Mouse (Mus musculus) T-helper 1 cell (primary cell): ENCODE data around the gene 9130409I23Rik.

Experiments used
- in situ Hi-C: fragments of 300-600 bp; cut with MboI, MseI; formaldehyde crosslinking; loops from one replicate; pipeline ENCODE4 v1.15.1; 2025; ENCODE audit warnings: high pct_unique_total_duplicates

The 9130409I23Rik gene

DNA sequence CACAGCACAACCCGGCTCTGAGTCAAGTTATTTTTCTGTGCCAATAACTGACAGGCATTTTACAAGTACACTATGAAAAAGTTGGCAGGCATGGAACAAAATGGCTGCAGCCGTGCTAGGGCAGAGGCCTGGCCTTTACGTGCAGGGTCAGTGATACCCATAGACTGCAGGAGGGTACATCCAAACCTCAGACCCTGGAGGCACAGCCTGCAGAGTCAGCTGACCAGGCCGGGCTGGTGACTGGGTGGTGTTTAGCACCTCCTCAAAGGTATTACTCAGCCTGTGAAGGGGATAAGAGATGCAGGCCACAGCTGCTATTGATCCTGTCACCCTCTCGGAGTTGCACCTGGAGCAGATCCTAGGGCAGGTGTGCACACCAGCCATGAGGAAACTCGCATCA, at the start of gene 9130409I23Rik:
Gene 9130409I23Rik, plus strand, starts transcription at position 301 of the 400 bp plus-strand sequence.
- in situ Hi-C loops, result loop anchor here (25.0 kb wide), 1 partner anchor 486 kb away; no protein-coding TSS in a partner anchor

DNA sequence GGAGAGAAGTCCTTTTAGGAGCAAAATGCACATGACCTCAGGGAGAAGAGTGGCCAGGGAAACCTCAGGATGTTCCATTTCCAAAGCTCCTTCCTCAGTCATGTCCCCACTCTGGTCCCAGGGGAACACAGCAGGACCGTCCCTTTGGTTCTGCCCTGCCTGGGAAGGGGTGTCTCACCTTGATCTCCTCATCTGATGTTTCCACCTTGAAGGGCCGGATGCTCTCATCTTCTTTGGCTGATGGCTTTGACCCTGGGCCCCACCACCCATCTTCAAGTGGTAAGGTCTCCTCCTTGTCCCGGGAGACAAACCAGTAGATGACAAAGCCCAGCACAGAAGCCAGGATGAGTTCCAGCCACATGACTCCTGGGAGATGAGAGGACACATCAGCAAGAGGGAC, 49.4 kb upstream of the 9130409I23Rik start:
- in situ Hi-C loops, result no loop called here

DNA sequence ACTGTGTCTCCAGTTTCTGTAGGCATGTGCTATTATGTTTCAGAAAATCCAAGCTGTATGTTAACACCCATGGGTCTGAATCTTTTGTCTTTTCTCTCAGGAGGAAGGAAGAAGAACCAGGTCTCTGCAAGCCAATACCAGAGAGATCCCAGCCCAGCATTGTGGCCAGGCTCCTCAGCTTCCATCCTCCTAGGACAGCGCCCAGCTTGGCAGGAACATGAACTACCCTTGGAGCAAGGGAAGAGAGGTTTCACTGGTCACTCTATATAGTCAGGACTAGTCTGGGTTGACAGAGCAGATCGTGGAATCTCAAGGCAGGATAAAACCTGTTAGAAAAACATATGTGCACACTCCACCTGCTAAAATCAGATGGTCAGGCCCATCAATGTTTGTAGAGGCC, 47.2 kb upstream of the 9130409I23Rik start:
- in situ Hi-C loops, result no loop called here

DNA sequence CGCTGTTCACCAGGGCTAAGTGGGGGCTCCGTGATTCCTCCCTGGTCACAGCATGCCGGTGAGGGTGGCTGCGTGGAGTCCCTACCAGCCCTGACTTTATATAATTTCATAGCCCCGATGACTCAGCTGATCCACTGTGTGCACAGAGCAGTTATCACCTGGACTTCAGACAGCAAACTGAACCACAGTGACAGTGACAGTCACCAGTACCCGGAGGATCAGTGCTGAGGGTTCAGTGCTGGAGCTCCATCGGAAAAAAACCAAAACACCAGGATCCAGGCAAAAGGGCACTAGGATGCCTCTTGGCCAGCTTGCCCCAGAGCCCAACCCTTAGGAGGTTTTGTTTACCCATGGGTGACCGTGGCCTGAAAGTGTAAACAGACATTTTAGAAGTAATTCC, 45.7 kb upstream of the 9130409I23Rik start:
- in situ Hi-C loops, result no loop called here

DNA sequence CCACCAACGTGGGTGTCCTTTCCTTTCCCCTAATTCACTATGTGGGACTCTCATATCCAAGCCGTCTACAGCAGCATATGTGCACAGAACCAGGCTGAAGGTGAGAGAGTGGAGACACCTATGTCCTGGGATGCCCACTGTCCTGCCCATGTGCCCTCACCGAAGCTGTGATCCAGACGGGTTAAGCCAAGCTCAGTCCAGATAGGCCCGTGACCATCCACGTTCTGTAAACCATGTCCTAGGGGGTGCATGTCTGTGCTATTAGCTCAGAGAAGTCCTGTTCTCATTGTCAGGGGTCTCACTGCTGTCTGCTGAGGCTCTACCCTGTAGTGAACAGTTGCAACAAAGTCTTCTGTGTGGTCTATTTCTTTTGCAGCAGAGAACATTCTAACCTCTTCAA, 43.2 kb upstream of the 9130409I23Rik start:
- in situ Hi-C loops, result no loop called here

DNA sequence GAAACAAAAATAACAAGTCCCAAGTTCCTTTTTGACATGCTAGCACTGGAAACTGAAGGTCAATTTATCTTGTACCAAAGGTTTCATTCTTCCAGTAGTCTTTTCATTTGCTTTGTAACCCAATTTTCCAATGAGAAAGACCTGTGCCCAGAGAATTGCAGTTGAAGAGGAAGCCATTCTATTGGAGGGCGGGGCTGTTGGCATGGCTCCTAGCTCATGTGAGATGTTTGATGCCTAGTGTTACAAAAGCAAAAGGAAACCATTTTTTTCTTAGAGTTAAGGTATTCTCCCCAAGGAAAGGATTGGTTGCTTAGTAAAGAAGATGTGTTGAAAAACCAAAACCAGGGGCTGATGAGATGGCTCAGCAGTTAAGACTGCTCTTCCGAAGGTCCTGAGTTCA, 42.8 kb upstream of the 9130409I23Rik start:
- in situ Hi-C loops, result no loop called here

DNA sequence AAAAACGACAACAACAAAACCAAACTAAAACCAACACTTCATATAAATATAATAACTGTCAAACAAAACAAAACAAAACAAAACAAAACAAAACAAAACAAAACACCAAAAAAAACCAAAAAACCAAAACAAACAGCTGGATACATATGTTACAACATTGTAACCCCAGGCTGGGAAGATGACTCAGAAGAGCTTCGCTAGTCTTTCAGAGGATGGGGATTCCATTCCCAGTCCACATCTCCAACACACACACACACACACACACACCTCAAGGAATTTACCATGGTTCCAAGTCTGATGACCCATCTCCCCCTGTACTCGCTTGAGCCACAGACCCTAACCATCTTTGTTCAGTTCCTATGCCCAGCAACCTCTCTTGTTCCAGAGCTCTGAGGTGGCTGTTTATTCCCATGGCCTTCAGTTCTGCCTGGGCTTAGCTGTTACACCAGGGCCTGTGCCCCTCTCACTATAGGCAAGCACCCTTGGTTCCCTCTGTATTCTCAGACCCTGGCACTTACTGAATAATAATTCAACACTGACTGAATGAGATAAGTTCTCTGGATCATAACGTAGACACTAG, 41.9 kb upstream of the 9130409I23Rik start:
- in situ Hi-C loops, result no loop called here

DNA sequence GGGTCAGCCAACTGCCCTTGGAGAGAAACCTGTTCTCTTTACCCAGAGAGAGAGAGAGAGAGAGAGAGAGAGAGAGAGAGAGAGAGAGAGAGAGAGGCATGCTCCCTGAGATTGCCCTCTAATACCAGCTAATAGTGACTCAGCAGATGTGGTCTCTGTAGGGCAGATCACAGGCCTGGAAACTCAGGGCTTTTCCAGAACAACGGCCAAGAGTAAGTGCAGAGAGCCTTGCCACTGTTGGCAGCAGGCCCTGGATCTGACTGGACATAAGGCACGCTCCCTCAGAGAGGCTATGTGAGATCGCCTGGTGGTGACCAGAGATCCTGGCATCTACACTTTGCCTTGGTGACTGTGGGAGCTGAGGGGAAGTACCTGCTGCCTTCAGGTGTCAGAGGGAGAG, 41.3 kb upstream of the 9130409I23Rik start:
- in situ Hi-C loops, result loop anchor here (10.0 kb wide), 1 partner anchor 835 kb away; the partner anchor contains the start of gene Lbr

DNA sequence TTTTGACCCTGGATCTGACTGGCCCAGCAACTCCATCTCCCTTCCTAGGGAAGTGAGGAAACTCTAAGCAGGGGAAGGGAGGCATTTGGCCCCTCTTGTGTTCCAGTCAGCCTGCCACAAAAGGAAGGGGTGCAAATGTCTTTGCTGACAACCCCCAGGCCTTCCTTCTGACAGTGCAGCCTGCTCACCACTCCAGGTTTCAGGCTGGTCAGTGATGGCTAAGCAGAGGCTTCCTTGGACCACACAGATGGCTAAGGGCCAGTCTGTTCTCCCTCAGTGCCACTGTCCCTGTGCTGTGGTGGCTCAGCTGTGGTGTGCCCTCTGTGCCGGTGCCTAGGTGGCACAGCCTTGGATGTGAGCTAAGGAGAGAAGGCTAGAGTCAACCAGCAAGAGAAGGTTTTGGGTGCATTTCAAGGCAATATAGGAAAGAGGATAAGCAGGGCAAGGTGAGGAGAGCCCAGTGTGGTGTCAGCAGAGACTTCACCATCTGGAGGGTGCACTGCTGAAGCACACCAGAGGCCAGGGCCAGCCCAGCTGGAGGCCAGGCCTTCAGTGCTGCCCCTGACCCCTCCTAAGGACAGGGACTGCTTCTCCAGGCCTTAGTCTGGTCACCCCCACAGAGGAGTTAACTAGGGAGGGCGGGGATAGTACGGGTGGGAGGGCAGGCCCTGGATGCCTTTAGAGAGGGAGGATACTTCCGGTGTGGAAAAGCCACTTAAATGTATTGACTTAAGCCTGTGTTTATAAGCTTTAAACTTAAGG, 40.7 kb upstream of the 9130409I23Rik start:
- in situ Hi-C loops, result loop anchor here (10.0 kb wide), 1 partner anchor 834 kb away; the partner anchor contains the start of gene Lbr

DNA sequence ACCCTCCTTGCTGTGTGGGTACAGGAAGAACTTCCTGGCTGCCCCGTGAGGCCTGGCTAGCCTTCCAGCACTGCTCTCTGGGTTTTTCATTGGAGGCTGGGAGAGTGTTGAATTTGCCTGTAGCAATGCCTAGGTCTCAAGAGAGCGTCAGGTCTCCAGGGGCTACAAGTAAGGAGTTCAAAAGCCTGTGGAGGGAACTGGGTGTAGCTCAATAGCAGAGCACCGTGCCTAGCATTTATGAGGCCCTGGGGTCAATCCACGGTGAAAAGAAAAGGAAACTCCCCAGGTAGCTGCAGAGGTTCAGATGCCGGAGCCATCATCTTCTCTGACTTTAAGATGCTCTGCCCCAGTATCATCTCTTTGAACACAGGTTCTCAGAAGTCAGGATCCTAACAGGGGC, 39.4 kb upstream of the 9130409I23Rik start:
- in situ Hi-C loops, result loop anchor here (10.0 kb wide), 1 partner anchor 833 kb away; the partner anchor contains the start of gene Lbr

DNA sequence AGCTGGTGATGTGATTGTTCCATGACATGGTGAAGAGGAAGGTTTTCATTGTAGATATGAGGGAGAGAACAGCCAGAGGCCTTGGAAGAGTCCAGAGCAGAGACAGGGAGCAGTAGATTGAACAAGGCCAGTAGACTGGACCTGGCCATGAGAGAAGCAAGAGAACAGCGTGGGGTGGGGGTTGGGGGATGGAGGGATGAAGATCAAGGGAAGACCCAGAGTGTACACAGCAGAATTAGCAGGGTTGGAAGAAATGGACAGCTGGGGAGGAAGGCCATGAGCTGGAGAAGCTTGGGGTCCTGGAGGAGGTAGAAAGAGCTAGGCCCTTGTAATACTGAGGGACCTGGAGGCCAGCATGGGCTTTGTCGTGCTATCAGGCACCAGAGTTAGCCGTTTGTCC, 38.6 kb upstream of the 9130409I23Rik start:
- in situ Hi-C loops, result loop anchor here (10.0 kb wide), 1 partner anchor 832 kb away; the partner anchor contains the start of gene Lbr

DNA sequence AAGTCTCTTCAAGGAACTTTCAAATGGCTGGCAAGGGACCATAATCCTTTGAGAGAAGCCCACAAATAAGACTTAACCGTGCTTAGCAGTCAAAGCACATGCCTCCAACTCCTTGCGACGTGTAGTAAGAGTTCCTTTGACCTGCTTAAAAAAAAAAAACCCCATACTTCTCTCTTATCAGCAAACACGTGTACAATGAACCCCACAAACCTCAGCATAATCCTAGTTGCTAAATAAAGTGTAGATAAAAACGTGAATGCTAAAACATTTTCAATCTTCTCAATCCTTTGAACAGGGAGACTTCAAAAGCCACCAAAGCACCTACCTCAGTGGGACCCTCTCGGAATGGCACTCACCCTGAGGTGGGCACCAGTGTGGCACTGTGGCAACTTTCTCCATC, 37.6 kb upstream of the 9130409I23Rik start:
- in situ Hi-C loops, result loop anchor here (10.0 kb wide), 1 partner anchor 831 kb away; the partner anchor contains the start of gene Lbr

DNA sequence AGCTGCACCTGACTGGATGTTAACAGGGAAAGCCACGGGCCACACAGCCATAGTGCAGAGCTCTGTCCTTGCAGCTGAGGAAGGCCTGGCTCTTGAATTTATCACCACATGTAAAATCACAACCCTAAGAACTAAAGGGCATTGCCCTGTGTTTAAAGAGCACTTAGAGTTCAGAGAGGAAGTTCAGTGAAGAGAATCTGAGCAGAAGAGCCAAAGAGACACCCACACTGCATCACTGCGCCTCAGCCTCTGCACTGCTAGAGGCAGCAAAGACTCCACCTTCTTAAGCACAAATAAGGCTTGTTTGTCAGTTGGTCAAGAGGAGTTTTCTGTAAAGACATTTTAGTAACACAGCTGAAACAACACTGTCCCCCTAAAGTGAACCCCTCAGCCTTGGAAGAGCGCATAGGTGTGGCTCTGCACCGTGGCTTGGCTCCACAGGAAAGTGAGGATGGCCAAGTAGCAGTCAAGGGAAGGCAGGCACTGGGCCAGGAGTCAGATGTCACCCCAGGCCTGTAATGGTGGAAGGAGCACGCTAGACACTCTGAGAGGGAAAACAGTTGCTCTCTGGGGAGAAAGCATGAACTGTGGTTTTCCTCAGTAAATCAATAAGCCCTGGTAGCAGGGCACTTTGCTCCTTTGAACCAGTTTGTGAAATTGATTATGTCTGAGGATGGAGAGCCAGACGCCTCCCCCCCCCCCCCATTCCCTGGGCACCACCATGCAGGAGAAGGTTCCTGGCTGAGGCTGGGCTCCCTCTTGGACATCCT, 36.1 kb upstream of the 9130409I23Rik start:
- in situ Hi-C loops, result loop anchor here (10.0 kb wide), 1 partner anchor 830 kb away; the partner anchor contains the start of gene Lbr

DNA sequence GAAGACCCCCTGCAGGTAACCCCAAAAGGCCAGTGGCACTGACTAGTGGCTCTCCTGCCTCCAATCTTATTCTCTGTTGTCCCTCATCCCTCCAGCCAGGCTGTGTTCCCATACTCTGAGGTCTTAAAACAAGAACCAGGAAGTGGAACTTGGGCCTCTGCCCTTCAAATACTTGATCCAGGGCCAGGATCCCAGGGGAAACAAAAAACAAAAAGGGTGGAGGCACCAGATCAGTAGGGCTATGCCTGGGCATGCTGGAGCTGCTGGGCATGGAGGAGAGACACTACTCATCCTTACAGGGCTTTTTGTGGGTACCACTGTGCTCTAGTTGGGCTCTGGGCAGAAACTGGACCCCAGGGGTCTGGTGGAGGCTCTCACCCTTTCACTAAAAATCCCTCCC, 35.5 kb upstream of the 9130409I23Rik start:
- in situ Hi-C loops, result loop anchor here (10.0 kb wide), 1 partner anchor 829 kb away; the partner anchor contains the start of gene Lbr

DNA sequence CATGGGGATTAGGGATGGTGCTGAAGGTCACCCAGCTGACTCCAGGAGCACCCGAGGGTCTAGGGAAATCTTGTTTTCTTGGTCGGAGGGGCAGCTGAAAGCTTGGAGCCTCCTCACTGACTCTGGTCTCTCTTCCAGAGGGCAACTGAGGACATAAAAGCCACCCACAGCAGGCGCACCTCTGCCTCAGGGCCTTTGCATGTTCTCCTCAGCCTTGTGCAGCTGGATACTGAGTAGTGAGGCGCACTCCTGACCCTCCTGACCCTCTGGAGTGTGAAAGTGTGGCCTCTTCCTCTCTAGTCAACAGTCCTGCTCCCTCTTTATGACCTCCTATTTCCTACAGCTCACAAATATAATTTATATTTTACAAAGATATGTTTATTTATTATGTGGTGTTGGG, 35.0 kb upstream of the 9130409I23Rik start:
- in situ Hi-C loops, result loop anchor here (10.0 kb wide), 1 partner anchor 829 kb away; the partner anchor contains the start of gene Lbr

DNA sequence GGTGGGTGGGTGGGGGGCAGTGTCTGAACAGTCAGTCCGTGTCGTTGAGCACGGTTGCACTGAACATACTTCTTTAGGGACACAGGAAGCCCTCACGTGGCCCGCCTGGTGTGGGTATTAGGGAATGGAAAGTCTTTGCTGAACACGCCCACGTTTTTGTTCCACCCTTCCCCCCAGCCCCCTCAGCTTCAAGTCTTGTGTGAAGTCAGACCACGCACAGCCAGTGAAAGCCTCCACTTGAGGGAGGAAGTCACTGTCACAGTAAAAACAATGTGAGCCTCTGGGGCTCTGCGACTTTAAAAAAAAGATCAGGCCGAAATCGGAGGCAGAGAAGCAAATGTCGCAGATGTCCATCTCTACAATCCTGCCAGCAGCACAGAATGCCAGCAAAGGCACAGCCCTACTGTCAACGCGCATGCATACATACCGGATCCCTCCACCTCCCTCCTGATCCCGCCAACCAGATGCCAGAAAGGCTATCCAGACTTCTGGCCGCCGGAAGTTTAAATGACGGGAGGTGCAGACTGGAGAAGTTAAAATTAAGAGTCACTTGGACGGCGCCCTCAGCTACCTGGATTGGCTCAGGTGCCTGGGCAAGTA, 34.4 kb upstream of the 9130409I23Rik start:
- in situ Hi-C loops, result loop anchor here (10.0 kb wide), 1 partner anchor 828 kb away; the partner anchor contains the start of gene Lbr

DNA sequence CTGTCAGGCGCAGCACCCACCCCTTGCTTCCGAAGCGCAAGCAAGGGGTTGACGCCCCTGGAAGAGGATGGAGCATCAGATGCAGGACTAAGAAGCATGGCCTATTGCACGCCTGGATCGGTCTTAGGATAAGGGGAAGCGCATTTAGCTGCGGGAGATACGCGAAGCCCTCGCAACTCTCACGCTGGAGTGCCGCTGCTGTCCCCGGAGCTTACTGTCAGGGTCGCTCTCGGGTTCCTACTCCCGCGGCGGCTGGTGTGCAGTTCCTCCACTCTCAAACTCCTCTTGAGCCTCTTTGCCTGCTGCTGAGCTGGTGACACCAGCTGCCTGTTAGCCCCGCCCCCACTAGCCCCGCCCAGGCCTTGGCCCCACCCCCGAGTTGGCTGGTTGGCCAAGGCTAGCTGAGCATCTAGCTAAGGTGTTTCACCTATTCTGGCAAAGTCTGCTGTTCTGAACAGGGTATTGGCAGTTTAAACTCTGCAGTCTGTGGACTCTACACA, 33.8 kb upstream of the 9130409I23Rik start:
- in situ Hi-C loops, result loop anchor here (10.0 kb wide), 1 partner anchor 828 kb away; the partner anchor contains the start of gene Lbr

DNA sequence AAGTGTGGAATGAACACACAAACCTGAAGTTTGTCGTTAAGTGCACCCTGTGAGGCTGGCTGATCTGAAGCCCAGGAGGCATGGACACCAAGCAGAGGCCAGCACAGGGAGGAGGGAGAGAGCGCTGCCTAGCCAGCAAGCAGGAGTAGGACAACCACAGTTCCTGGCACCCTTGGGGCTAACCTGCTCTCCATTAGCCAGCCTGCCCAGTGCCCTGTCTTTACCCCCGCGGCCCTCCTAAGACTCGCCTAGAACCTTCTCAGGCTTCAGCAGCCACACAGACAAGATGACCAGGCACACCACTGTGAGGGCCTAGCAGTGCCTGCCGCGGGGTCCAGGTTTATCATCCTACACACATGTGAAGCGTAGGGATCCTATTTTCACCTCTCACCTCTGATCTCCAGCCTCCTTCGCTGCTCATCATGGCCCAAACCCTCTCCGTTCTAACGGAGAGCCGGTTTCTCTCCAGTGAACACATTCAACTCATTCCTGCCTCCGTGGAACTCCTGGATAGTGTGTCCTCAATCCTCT, 33.1 kb upstream of the 9130409I23Rik start:
- in situ Hi-C loops, result loop anchor here (10.0 kb wide), 1 partner anchor 827 kb away; the partner anchor contains the start of gene Lbr

DNA sequence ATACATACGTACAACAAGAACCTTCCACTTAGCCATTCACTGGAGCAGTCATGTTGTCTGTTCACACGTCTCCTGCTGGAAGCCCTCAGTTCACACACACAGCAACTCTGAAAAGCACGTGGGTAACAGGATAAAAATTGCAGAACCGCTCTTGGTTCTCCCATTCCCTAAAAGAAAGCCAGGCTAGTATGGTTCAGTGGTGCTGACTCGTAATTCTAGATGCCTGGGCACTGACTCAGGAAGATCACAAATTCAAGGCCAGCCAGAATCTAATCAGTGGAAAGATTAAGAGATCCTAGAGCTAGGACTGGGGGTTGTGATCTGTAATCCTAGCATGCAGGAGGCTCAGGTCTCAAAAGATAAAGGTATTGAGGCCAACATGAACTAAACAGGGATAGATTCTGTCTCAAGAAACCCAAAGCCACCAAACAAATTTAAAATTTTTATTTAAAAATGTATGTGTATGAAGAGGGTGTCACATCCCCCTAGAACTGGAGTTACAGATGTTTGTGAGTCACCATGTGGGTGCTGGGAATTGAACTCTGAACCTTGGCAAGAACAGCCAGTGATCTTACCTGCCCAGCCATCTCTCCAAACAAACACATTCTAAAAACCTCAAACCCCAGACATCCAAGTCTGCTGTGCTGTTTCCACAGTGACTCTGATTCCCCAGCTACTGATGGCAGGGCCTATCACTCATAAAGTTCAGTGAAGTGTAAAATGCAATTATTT, 30.1 kb upstream of the 9130409I23Rik start, which contains the start of gene Ephx1:
Gene Ephx1, minus strand, starts transcription at position 149 of the 732 bp plus-strand sequence.
- in situ Hi-C loops, result no loop called here

DNA sequence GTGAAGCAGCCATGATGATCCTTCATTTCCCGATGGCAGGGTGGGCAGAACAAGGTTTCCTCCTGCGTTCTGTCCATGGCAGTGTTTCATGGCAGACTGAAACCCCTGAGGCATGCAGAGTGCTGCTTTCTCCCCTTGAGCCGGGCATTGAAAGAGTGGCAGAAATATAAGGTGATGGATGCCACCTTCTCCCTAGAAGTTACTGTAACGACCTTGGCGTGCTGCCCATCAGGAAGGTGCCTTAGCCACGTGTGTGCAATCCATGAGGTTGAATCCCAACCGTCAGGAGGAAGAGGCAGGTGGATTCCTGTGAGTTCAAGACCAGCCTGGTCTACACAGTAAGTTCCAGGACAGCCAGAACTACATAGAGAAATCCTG, 29.6 kb upstream of the 9130409I23Rik start:
- in situ Hi-C loops, result no loop called here
